In genomic region chr15:57079806-57080205, GRCm38 (mm10) we compare ENCODE assay signal across 24 mouse cellular contexts.
"Had no signal": no experiment of that assay in that cellular context is flagged by ENCODE, and none has a peak within 500 bp of the region (broad histone marks: within the 10 kb centered on the region; RNA-seq: fewer than 3 reads in every experiment).

No protein-coding gene starts in this region.

- H3K4me1 ChIP-seq: limb, embryonic 10.5 days; limb, embryonic 13.5 days; liver, embryonic 12.5 days; liver, embryonic 15.5 days; lung, embryonic 15.5 days; megakaryocyte, embryonic 14.5 days; neural tube, embryonic 13.5 days had no signal

- H3K36me3 ChIP-seq: limb, embryonic 10.5 days; limb, embryonic 13.5 days; liver, embryonic 12.5 days; liver, embryonic 15.5 days; lung, embryonic 15.5 days; midbrain, embryonic 13.5 days; neural tube, embryonic 13.5 days had no signal

- H3K4me2 ChIP-seq: limb, embryonic 13.5 days; liver, embryonic 12.5 days; liver, embryonic 15.5 days; lung, embryonic 15.5 days; midbrain, embryonic 13.5 days; neural tube, embryonic 13.5 days had no signal

- DNase-seq: kidney, adult 2 months; kidney, postnatal 25 days; layer of hippocampus, adult 9-11 months; liver; lung, adult 18-20 months; lung, postnatal 10 days; lung, postnatal 36 days; right cerebral cortex, adult 18-20 months; right cerebral cortex, postnatal 14 days; right cerebral cortex, postnatal 4 days; thymus, postnatal 36 days had no signal

- H3K4me3 ChIP-seq: layer of hippocampus, adult 2 months; limb, embryonic 10.5 days; limb, embryonic 13.5 days; liver, embryonic 12.5 days; liver, embryonic 15.5 days; lung, embryonic 15.5 days; megakaryocyte, embryonic 14.5 days; midbrain, embryonic 13.5 days; myocyte; neural tube, embryonic 13.5 days had no signal

- H3K27me3 ChIP-seq: limb, embryonic 13.5 days; liver, embryonic 12.5 days; liver, embryonic 15.5 days; lung, embryonic 15.5 days; megakaryocyte, embryonic 14.5 days; midbrain, embryonic 13.5 days; neural tube, embryonic 13.5 days had no signal

- H3K9me3 ChIP-seq: limb, embryonic 10.5 days; limb, embryonic 13.5 days; liver, embryonic 12.5 days; liver, embryonic 15.5 days; lung, embryonic 15.5 days; megakaryocyte, embryonic 14.5 days; midbrain, embryonic 13.5 days; neural tube, embryonic 13.5 days had no signal

- ATAC-seq: liver, embryonic 12.5 days; midbrain, embryonic 13.5 days; midbrain, embryonic 16.5 days had no signal

- H3K27ac ChIP-seq: kidney, postnatal 0 days; layer of hippocampus, adult 2 months; limb, embryonic 10.5 days; limb, embryonic 13.5 days; liver, embryonic 12.5 days; liver, embryonic 15.5 days; lung, embryonic 15.5 days; midbrain, embryonic 13.5 days; neural tube, embryonic 13.5 days; stomach, postnatal 0 days had no signal

- H3K9ac ChIP-seq: limb, embryonic 13.5 days; liver, embryonic 12.5 days; liver, embryonic 15.5 days; lung, embryonic 15.5 days; midbrain, embryonic 13.5 days; neural tube, embryonic 13.5 days had no signal
